Mouse (Mus musculus): ENCODE measurements at regions not wholly inside any gene's neighbourhood (a gene's known extent, or its start where the extent isn't known, plus 50 kb on each side); places are given as distances from the start of the nearest gene placed in this dataset.
A peak's percentile ranks its signal among the peaks of the same experiment; 100 is the strongest.

- DNase-seq (ENCODE audit: low spot score) = no peak
Measured at GRCm38 (mm10) chr5:53381492-53382199, 84.3 kb upstream of the Rbpj start.

- DNase-seq (ENCODE audit: low spot score) = no peak
Measured at GRCm38 (mm10) chr5:53384026-53384425, 81.9 kb upstream of the Rbpj start.

GRCm38 (mm10) chr5:53385513-53386148, 80.3 kb upstream of the Rbpj start:
- DNase-seq (ENCODE audit: low spot score) = no peak

GRCm38 (mm10) chr5:53393571-53393970, 72.4 kb upstream of the Rbpj start:
- DNase-seq (ENCODE audit: low spot score) = no peak

- no peak for DNase-seq (ENCODE audit: low spot score)
Measured at GRCm38 (mm10) chr5:53394560-53394959, 71.4 kb upstream of the Rbpj start.

- no peak for DNase-seq (ENCODE audit: low spot score)
Measured at GRCm38 (mm10) chr5:53398428-53399058, 67.4 kb upstream of the Rbpj start.

- no peak for DNase-seq (ENCODE audit: low spot score)
Measured at GRCm38 (mm10) chr5:53401093-53401492, 64.9 kb upstream of the Rbpj start.

GRCm38 (mm10) chr5:53402022-53402421, 63.9 kb upstream of the Rbpj start:
- DNase-seq (ENCODE audit: low spot score) = no peak

- DNase-seq (ENCODE audit: low spot score) = no peak
Measured at GRCm38 (mm10) chr5:53402619-53403151, 63.3 kb upstream of the Rbpj start.

- DNase-seq (ENCODE audit: low spot score) = no peak
Measured at GRCm38 (mm10) chr5:53405929-53406328, 60.0 kb upstream of the Rbpj start.

GRCm38 (mm10) chr5:53407646-53408045, 58.3 kb upstream of the Rbpj start:
- no peak for DNase-seq (ENCODE audit: low spot score)

- DNase-seq (ENCODE audit: low spot score) = no peak
Measured at GRCm38 (mm10) chr5:53408235-53408634, 57.7 kb upstream of the Rbpj start.

GRCm38 (mm10) chr5:53409740-53410139, 56.2 kb upstream of the Rbpj start:
- no peak for DNase-seq (ENCODE audit: low spot score)

- peak; percentile 3 for DNase-seq (ENCODE audit: low spot score)
Measured at GRCm38 (mm10) chr5:53412391-53413075, 53.4 kb upstream of the Rbpj start.

GRCm38 (mm10) chr5:53413677-53414076, 52.3 kb upstream of the Rbpj start:
- no peak for DNase-seq (ENCODE audit: low spot score)

- DNase-seq (ENCODE audit: low spot score) = no peak
Measured at GRCm38 (mm10) chr5:53415472-53415871, 50.5 kb upstream of the Rbpj start.

Measured in layer of hippocampus, adult 9-10 months (tissue).